Mouse (Mus musculus) embryo, embryonic 11 days (tissue): ENCODE results near the gene Sh3pxd2a.

Experiments
- DNase-seq: peaks from one replicate; pipeline ENCODE4 v3.0.0-alpha.2; 2015

The Sh3pxd2a gene

DNA sequence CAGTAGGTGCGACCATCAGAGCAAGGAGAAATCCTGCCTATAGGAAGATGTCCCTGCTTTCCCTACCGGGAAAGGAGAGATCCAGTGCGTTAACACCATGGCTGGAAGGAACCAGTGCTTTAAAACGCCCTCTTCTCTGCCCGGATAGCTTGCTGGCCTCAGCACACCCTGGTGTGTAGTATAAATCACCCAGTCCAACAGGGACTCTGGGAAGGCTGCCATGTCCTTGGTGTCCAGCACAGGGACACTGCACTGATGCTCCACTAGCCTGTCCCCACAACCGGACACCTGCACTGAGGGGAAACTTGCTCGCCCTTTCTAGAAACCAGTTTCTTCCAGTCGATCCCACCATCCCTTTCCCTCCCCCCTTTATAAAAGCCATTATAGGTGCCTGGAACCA is 28.0 kb downstream of the Sh3pxd2a start:
- DNase-seq = no peak

DNA sequence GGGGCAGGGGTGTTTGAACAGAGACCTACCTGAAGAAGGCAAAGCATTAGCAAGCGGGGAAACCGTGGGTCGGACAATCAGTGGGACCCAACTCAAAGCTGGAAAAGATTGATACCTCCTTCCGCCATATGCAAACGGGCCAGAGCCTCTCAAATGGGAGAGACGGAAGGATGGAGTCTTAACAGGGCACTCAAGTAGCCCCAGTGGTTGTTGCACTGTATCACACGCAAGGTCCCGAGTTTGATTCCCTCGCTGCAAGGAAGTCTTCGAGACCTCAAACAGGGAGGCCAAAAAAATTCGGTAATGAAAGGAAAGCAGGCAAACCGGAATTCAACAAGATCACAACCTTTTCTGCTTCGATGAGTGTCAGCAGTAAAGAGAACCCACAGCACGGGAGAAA is 29.5 kb downstream of the Sh3pxd2a start:
- no peak for DNase-seq

DNA sequence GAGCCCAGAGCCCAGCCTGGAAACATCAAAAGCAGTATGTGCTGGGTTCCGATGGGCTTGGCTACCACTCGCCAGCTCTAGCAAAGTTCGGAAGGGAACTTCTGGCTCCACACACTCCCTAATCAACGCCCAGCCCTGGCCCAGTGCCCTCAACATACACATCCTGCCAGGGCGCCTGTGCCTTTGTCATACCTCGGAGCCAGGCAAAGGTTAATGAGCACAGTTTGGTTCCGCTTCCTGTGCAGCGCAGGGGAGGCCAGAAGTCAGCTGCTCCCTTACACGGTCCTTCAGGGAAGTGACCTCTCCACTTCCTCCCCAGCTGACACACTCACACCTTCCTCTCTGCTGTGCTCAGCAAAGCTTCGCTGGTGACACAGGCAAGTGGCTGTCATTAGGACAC is 31.9 kb downstream of the Sh3pxd2a start:
- DNase-seq = peak; percentile 57

DNA sequence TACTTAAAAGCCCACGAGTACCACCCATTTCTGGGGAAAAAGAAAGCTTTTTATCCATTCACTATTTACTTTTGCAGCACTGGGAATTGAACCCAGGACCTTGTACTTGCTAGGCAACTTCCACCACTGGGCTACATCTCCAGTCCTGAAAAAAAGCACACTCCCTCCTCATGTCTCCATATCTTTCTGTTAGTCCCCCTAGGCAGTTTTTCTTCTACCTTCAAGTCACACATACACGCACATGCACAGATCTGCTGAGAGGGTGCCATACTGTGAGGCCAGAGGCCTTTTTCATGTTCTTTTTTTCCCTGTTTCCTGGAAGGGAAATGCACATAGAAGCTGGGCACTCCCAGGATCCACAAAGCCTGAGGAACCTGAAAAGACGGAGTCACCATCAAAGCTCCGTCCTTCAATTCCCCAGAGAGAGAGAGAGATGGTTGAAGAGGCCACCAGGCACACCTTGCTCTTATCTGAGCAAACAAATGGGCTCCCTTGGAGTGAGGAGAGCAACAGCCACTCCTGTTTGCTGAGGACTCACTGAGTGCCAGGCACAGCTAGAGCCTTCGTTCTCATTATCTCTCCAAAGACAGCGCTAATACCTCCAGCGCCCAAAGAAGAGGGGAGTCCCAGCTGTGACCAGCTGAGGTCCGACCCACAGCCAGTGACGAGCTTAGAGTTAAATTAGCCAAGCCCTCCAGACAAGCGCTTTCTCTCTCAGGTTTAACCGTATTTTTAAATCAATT is 32.8 kb downstream of the Sh3pxd2a start:
- no peak for DNase-seq

DNA sequence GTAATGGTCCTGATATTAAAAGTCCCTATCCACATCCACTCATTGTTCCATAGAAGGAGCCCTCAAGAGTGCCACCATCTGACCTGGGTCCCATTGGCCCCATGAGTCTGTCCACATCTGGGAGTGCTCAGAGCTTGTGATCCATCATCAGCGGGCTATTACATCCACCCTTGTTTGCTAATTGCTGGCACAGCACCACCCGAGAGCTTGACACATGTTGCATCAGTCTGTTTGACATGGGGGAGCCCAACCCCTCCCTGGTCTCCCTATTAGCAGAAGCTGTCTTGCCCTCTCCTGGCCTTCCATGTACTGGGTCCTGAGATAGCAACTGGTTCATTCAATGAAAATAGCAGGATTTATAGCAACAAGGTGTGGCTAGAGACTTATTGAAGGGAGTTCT is 34.0 kb downstream of the Sh3pxd2a start:
- DNase-seq = no peak

DNA sequence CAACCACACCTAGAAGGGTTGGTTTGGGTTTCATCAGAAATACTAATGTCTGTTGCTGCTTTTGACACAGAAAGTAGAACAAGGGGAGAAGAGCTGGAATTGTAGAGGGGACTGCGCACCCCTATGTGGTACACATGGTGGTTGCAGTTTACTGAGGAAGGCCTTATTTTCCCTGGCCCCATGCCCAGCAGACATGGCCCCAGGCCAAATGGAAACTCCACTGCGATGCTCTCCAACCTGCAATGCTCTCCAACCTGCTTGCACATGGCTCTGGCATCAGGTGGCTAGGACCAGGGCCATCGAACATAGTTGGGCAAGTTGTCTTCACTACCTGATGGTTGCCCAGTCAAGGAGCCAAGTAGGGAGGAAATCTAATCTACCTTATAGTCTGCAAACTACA is 35.0 kb downstream of the Sh3pxd2a start:
- no peak for DNase-seq

DNA sequence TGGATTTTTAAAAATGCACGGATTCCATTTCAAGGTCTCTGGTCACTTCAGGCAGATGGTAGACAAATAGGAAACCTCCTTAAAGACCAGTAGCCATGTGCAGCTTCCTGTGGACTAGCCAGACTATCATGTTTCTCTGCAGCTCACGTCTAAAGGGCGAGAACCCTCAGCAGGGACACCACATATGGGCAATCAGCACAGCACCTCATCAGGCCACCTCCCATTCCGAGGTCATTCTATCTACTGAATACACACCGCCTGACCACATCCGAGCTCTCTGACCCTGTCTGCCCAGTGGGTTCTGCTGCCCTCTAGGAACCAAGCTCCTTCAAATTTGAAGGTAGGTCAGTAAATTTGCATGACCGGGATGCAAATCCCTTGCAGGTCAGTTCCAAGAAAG is 35.4 kb downstream of the Sh3pxd2a start:
- DNase-seq = no peak

DNA sequence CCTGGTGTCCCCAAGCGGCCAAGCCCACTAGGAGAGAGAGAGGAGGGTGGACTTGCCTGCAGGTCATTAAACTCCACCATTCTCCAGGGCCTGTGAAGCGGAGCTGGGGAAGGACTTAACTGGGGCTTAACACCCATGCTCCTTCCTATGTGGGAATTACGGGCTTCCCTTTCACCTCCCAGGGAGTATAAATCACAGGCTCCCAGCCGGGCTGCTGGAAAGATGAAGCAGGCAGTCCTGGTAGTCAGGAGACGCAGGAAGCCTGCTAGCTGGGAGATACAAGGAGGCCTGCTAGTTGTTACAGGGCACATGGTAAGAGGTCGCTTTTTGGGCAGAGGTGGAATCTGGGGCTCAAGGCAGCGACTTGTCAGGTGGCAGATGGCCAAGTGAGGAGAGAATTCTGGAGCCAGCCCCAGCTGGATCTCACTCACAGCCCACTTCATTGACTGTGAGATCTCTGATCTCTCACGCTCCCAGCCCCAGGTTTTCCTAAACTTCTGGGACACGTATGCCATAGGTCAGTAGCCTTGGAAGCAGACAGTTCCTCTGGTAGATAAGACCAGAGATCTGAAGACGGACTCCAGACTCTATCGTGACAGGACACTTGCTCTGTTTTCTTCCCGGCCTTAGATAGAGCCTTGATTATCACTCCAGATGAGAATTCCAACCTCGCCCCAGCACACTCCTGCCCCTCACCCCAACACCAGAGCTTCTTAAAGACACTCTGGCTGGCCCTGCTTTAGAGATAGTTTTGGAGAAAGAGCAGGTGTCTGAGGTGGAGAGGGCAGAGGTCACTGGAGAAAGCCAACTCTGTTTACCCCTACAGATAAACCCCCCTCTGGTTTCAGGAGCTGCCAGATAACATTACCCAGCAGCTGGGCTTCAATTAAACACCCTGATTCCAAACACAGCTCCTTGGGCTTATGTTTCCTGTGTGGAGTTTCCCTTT is 36.1 kb downstream of the Sh3pxd2a start:
- DNase-seq = peak; percentile 37

DNA sequence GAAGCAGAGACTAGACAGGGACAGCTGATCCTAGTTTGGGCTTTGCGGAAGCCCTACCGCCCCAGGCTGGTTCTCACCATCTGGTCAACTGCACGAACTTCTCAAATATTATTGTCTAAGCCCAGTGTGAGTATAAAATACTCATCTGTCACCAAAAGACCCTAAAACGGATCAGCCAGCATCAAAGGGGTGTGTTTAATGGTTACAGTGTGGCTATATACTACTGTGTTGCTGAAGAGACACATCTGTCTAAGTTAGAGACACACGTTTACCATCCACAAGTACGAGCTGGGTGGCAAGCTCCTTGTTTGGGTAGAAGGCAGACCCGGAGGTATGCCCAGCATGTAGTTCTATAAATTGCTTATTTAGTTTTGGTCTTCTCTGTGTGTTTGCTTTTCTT is 40.6 kb downstream of the Sh3pxd2a start:
- no peak for DNase-seq

DNA sequence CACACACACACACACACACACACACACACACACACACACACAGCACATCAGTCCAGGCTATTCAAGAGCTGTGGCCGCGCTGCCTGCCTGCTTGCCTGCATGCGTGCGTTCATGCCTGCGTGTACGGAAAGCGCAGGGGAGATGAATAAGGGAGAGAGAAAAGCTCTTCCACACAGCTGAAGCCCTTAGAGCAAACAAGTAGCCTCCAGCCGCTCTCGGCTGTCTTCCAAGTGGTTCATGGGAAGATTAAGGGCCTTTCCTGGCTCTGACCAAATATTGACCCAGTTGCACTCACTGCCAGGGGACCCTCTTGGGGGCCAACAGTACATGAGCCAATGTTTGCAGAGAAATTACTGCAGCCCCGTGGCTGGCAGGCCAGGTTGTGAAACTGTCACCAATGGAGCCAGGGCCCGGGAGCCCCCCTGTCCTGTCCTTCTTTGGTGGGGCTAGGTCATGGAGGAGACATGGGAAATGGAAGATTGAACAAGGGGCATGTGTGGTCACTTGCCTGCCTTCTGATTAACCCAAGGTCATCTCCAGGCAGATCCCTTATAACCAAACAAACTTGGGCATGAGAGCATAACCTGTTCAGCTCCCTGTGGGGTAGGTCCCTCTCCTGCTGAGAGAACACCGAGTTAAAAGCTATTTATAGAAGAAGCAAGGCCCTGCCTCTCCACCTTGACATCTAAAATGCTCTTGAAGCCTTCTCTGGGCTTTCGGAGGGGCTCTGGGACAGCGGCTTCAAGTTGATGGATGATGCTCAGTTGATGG is 42.9 kb downstream of the Sh3pxd2a start:
- DNase-seq = no peak

DNA sequence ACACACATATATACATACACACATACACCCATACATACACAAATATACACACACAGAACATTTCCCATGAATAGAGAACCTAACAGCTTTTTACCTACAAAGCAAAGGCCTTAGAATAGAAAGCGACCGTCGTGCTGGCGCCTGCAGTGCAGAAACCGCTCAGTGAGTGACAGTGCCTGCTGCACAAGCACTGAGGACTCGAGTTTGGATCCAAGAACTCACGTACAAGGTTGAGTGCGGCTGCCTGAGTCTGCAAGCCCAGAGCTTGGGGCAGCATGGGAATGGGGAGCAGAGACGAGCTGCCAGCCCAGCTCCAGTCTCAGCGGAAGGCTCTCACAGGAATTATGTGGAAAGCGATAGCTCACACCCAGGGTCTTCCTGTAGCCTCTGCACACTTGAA is 43.7 kb downstream of the Sh3pxd2a start:
- DNase-seq = no peak

DNA sequence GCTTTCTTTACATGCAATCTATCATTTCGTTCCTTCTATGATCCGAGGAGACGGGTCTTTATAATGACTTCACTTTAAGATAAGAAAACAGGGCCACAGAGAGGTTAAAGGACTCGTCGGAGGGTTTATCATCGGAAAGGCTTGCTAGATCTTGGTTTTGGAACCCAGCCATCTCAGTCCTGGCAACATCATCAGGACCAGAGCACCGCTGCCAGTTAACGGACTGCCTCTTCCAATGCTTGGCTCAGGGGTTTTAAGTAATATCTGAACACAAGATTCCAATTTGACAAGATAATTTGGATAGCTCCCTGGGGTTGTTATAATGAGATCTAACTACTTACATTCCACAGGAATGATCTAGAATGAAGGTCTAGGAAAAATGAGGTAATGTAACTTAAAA is 45.0 kb downstream of the Sh3pxd2a start:
- no peak for DNase-seq

DNA sequence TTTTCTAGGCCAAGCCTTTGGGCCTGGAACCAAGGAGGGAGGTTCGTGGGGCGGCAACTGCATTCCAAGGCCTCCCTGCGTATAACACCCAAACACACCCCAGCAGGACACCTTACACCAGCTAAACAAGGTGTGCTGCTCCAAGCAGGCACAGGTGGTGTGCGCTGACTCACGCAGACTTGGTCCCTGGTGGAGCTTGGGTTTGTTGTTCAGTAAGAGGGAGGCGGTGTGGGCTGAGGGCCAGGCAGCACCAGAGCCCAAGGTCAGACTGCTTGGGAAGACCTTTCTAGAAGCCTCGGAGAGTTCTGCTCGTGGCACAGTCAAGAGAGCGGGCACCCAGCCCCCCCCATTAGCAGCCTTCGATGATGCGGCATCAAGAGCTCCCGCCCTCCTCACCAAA is 48.0 kb downstream of the Sh3pxd2a start:
- no peak for DNase-seq

DNA sequence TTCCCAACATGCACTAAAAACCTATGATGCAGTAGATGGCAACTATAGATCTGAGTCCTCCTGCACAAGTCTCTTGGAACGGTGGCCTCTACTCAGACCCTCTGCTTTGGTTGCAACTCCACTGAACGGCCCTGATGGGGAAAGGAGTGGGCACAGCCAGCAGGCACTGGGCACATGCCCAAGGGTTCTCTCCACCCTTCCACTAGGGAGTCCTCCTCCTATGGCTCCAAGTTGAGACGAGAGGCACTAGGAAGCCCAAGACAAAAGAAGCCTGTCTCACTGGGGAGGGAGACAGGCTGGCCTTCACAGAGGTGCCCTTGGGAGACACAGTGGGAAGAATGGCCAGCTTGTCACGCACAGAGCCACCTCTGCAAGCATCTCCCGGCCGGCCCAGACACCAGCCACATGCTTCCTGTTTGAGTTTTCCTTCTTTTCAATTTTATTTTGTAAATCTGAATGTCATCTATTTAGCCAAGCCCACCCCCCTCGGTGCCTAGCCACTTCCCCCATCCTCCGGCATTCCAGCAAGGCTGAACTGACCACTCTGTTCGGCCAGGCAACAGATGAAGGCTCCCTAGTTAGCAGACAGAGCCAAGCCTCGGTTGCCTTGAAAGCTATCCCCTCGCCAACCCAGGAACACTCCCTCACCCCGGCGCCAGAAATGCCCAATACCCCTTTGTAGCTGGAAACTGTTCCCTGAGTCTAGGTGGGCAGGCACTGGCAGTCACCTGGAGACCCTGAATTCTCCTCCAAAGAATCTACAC is 49.9 kb downstream of the Sh3pxd2a start:
- DNase-seq = no peak

DNA sequence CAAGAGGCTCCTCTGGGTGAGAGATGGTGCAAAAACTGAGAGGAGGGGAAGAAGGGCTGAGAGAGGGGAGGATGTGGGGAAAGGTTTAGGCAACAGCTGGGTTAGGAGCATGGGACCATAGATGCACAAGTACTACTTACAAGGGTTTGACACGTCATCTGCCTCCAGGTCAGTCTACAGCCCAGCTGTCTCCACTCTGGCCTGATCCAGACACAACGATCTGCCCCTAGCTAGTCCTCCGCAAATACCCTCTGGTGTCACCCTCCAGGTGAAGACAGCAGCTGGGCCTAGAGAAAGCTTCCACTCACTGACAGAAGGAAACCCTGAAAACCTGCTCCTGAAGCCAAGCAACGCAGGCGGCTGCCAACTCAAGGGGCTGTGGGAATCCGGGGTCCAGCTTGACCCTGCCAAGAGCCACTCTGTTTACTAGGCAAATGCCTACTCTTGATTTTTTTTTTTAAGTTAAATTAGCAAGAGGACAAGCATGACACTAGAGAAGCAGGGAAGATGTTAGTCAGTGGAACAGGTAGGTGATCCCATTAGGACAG is 50.7 kb downstream of the Sh3pxd2a start:
- no peak for DNase-seq

DNA sequence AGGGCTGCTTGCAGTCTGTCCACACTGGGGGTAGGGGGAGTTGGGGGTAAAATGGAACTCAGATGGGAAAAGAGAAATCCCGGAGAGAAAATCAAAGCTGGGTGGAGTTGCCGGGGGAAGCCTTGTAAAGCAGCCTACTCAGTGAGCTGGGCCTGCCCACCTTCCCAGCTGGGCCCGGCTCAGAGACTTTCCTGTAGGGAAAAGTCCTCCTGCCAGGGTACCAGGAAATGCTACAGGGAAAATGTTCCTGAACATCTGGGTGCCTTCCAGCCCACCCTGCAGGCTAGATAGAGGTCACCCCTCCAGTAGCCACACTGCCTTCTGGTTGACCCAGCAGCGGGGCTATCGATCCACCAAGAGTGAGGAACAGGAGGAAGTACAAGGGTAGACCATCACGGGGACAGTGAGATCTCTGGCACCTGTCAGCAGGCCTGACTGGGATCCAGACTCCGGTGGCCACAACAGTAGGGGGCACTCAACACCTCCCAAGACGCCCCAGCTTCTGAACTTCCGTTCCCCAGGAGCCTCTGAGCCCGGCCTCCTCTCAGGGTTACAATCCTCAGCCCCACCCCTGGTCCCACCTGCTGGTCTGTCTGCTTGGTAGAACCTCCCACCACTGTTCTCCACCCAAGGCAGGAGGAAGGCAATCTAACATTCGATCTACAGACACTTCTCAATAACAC is 51.5 kb downstream of the Sh3pxd2a start:
- no peak for DNase-seq

DNA sequence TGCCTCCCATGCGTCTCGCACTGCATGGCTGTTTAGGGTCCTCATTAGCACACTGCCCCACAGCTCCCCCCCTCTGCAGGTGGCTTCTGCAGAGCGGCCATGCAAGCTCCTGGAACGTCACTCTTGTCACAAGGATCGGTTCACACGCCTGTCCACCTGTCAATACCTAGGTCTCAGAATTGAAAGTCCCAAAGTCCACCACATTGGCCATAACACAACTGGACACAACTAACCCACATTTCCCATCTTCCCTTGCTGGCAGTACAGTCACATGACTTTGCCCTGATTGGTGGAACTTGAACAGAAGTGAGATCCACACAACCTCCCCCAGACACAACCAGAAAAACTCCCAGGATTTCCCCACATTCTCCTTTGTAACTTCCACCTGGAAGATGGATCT is 53.9 kb downstream of the Sh3pxd2a start:
- no peak for DNase-seq

DNA sequence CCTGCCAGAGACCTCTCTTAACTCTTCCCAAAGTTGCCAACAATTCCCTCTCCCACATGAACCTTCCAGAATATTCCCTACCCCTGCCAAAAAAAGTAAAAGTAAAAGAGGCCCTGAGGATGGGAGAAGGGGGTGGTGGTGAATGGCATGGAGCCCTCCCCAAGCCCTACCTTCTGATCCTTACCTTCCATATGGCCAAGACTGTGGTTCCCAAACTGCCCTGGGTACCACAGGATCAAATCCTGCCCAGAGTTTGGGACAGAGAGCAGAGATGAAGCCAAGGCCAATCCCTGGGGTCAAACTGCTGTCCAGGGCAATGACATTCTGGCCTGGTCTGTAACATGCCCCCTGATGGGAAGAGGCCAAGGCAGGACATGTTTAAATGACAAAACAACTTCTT is 55.1 kb downstream of the Sh3pxd2a start:
- DNase-seq = no peak

DNA sequence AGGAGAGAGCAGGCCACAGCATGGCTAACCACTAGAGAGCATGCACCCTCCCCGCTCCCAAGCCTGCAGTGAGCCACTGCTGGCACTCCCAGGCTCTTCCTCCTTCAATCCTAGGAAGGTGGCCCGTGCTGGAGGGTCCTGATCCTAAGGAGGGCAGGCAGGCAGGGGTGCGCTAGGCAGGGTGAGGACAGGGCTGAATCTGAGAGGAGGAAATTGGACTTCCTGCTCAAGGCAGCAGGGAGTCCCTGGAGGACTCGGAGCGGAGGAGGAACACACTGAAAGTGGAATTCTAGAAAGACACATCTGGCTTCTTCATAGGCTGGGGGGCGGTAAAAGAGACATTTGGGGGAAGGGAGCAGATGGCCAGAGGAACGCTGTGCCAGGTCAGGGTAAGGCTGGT is 55.5 kb downstream of the Sh3pxd2a start:
- DNase-seq = peak; percentile 37

DNA sequence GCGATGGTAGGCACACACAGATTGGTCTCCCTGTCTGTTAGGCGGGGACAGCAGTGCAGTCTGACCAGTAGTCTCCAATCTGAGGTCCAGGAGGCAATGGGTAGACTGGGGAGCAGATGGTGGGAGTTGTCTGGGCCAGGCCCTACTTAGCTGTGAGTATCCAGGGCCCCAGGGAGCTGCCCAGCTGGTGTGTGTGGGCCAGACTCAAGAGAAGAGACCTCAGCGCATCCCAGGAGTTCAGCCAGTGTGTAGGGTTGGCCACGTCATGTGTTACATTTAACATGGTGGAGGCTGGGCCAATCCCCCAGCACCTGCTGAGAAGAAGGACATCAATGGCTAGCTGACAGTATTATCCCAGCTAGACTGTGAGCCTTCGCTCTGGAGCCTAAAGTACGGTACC is 56.9 kb downstream of the Sh3pxd2a start:
- DNase-seq = no peak

DNA sequence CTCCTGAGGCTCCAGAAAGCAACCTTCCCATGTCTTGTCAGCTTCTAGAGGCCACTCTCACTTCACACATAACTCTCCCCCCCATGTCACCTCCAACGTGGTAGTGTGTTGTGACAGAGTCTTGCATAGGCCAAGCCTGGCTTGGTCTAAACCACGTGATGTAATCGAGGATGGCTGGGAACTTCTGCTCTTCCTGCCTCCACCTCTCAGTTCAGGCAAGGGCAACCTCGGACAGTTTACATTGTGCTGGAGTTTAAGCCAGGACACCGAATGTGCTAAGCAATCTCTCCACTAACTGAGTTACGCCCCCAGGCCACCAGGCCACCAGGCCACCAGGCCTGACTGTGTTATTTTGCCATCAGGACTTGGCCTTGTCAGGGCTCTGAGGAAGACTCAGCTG is 57.7 kb downstream of the Sh3pxd2a start:
- no peak for DNase-seq

DNA sequence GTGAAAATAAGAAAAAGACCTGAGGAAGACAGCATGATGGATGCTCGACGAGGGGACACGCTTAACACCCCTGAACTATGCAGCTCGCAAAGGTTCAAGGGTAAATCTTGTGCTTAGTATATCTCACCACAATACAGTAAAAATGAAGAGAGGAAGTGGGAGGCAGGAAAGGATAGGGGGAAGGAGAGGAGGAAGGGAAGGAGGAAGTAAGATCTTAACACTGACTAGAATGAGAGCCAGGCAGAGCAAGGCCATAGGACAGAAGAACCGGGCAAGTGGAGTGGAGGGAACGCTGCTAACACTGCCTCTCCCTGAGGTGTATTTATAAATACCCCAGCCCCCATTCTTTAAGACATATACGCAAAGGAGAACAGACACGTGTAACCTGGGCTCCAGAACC is 58.7 kb downstream of the Sh3pxd2a start:
- no peak for DNase-seq
